Mouse (Mus musculus): ENCODE measurements at regions not wholly inside any gene's neighbourhood (a gene's known extent, or its start where the extent isn't known, plus 50 kb on each side); places are given as distances from the start of the nearest gene placed in this dataset.

- DNase-seq (ENCODE audit: low read depth, low spot score): no peak
Measured at GRCm38 (mm10) chr16:12901996-12902319, 207.5 kb upstream of the Ercc4 start.

- DNase-seq (ENCODE audit: low read depth, low spot score): no peak
Measured at GRCm38 (mm10) chr16:12903161-12903560, 206.3 kb upstream of the Ercc4 start.

- no peak for DNase-seq (ENCODE audit: low read depth, low spot score)
Measured at GRCm38 (mm10) chr16:12904937-12905336, 204.5 kb upstream of the Ercc4 start.

DNA sequence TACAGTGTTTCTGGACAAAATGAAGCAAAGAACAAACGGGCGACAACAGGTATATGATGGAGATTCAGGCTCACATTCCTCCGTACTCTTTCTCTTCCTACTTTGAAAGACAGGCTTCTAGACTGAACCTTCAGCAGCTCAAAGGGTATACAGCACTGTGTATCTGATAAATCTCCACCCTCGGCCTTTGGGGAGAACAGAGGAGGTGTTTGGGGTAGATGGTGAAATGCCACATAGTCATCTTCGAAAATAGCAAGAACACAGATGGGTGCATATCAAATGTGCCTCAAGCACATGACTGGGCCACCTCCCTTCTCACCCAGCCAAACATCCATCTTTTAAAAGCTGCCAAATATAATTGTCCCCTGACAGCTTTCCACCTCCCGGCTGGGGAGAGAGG is 184.8 kb upstream of the Ercc4 start:
- no peak for DNase-seq (ENCODE audit: low read depth, low spot score)

- no peak for DNase-seq (ENCODE audit: low read depth, low spot score)
Measured at GRCm38 (mm10) chr16:12925931-12926330, 183.6 kb upstream of the Ercc4 start.

- no peak for DNase-seq (ENCODE audit: low read depth, low spot score)
Measured at GRCm38 (mm10) chr16:12931111-12931510, 178.4 kb upstream of the Ercc4 start.

DNA sequence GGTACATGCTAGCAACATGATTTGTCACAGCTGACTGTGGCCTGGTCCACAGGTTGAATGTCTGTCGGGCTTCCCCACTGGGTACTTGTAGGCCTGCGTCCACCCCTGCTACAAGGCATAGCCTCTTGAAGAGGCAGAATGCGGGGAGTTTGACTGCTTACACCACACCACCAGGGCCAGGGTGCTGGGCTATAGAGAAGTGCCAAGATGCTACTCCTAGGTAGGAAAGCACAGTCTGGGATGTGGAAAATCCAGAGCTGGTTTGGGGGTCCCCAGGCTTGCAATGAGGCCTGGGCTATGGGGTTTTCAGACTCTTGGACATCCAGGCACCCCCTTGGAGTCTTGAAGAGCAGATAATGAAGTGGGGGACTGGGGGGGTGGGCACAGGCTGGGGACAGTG is 176.5 kb upstream of the Ercc4 start:
- DNase-seq (ENCODE audit: low read depth, low spot score): no peak

GRCm38 (mm10) chr16:12934586-12934985 is 174.9 kb upstream of the Ercc4 start:
- no peak for DNase-seq (ENCODE audit: low read depth, low spot score)

- DNase-seq (ENCODE audit: low read depth, low spot score): no peak
Measured at GRCm38 (mm10) chr16:12935266-12935665, 174.2 kb upstream of the Ercc4 start.

DNA sequence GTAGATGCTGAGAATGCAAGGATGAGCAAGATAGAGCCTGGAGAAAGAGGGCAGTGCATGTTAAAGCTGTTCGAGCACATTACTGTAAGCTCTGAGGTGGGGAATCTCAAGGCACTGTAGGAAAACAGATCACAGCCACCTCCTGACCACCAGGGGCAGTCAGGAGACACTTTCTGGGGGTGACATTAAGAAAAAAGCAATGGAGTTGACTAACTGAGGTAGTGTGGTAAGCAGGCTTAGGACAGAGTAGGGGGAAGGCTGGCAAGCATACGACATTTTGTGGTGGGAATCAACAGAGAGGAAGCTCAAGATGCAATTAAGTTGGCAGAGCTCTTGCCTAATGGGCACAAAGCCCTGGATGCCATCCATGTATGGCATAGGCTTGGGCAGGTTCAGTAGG is 172.9 kb upstream of the Ercc4 start:
- DNase-seq (ENCODE audit: low read depth, low spot score): peak; percentile 5

DNA sequence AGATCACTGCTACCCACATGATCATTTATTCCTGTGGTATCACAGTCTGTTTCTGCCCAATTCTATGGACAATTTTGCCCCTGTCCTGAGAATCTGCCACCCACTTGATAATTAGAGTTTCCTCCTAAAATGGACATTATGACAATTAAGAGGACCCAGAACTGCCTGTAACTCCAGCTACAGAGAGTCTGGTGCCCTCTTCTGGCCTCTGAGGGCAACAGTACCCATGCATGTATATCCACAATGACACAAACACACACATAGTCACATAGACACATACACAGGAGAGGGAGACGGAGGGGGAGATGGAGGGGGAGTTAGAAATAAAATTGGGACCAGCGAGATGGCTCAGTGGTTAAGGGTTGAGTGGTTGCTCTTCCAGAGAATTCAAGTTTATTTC is 170.9 kb upstream of the Ercc4 start:
- no peak for DNase-seq (ENCODE audit: low read depth, low spot score)

- DNase-seq (ENCODE audit: low read depth, low spot score): no peak
Measured at GRCm38 (mm10) chr16:12951176-12951575, 158.3 kb upstream of the Ercc4 start.

GRCm38 (mm10) chr16:12954028-12954427 is 155.5 kb upstream of the Ercc4 start:
- DNase-seq (ENCODE audit: low read depth, low spot score): no peak

- no peak for DNase-seq (ENCODE audit: low read depth, low spot score)
Measured at GRCm38 (mm10) chr16:12956416-12956815, 153.1 kb upstream of the Ercc4 start.

DNA sequence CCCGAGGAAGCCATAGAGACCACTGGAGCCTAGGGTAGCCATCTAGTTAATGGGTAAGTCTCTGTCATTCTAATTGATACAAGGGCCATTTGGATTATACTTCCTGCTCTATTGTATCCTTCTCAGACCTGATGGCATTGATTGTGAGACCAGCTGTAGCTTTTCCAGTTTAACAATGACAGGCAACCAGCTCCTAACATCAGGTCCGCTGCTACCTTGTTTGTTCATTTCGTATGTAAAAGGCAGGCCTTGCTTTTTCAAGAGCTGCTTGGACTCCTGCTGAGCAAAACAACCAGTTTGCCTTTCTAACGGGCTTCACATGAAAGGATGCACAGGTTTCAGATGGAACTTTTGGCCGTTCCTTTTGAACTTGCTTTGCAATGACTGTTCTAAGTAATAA is 148.6 kb upstream of the Ercc4 start:
- DNase-seq (ENCODE audit: low read depth, low spot score): no peak

GRCm38 (mm10) chr16:12982681-12983080 is 126.8 kb upstream of the Ercc4 start:
- DNase-seq (ENCODE audit: low read depth, low spot score): no peak

GRCm38 (mm10) chr16:13001288-13001880 is 108.1 kb upstream of the Ercc4 start:
- no peak for DNase-seq (ENCODE audit: low read depth, low spot score)

GRCm38 (mm10) chr16:13012863-13013262 is 96.6 kb upstream of the Ercc4 start:
- DNase-seq (ENCODE audit: low read depth, low spot score): no peak

DNA sequence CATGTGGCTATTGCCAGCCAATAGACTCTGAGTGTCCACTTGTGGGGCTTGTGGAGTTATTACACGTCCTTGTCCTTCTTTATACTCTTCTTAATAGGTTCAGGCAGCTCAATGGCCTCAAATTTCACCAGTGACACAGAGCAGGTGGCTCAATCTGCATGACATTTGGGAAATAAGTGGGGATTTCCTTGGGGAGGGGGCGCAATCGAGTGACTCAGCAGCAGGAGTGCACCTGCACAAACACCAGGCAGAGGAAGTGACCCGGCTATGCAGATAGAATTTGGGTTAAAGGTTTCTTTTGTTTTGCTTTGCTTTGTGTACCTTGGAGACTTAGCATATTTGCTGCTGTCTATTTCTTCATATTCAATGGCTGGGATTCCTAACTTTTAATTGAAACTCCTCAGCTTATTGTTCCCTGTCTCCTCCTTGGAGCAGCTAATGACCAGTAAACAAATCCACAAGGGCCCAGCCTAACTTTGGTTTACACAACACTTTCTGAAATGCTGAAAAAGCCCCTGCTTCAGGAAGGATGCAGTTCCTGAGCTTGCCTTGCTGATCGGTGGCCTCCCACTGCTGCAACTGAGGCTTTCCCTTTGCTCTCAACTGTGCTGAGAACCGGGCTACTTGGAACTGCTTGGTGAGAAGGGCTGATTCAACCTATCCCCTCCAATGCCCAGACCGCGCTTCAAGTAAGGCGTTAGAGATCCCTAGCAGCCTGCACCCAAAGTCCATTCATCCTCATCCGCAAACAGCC is 95.4 kb upstream of the Ercc4 start:
- DNase-seq (ENCODE audit: low read depth, low spot score): no peak

DNA sequence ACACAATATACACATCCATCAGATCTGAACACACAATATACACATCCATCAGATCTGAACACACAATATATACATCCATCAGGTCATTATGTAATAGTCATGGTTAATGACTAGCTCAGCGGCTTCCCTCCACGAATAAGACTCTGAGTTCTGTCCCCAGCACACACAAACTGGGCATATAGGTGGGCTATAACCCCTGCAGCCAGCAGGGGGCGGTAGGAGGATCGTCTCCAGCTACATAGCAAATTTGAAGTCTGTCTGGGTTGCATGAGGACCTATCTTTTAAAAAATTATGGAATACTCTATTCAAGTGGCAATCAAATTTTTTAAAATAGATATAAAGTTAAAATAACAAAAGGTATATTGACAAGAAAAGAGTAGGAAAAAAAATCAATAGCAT is 86.6 kb upstream of the Ercc4 start:
- peak; percentile 53 for DNase-seq (ENCODE audit: low read depth, low spot score)

DNA sequence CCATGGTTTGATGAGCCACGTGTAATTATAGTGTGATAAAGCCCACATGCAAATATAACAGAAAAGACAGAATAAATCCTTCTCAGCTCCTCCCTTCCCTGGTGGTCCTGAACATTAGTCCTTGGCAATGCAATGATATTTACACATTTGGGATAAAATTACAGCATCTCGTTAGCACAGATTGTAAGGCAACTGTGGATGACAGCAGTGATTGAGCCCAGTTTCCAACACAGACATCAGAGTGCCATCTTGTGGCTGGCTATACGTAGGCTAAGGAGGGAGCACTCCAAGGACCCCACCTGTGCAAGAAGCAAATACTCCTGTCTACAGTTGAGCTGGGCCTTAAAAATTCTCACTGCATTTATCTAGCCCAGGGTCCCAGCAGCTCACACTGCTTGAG is 84.1 kb upstream of the Ercc4 start:
- peak; percentile 25 for DNase-seq (ENCODE audit: low read depth, low spot score)

DNA sequence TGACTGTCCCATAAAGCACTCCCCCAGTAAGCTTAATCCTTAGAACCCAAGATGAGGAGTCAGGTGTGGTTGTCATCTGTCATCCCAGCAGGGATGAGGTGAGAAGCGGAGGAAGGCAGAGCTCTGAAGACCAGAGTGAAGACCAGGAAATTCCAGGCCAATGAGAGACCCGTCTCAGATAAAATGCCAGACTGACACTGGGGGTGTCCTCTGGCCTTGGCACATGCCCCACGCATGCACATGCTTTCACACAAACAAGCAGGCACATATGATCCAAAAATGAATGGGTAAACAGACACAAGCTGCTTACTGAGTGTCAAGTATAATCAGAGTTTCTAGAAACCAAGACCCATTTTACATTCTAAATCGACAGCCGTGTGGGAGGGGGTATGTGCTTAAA is 75.3 kb upstream of the Ercc4 start:
- no peak for DNase-seq (ENCODE audit: low read depth, low spot score)

DNA sequence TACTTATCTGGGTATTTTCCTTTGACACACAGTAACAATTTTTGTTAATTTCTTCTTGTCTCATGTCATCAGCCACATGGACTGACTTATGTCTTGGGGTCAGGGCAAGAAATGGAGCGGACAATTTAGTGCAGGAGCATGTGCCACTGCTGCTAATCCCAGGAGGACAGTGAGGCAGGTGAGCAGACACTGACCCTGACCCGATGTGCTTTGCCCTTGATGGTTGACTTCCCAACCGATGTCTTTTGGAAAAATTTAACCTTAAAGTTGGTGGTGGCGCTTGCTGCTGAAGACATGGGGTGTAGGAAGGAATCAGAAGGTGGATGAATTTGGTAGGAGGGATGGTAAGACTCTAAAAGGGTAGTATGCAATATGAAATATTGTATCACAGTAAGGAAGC is 72.9 kb upstream of the Ercc4 start:
- DNase-seq (ENCODE audit: low read depth, low spot score): no peak

Data from 3T3-L1 (cell line).